Mouse (Mus musculus) heart, adult 18-20 months (tissue): Measurements from ENCODE around the gene Ankef1. TPM values are rescaled to one million over a fixed set of nuclear protein-coding genes. Genes with fewer than 3 reads are reported as not detected.
A peak's percentile ranks its signal among the peaks of the same experiment; 100 is the strongest.

ENCODE experiments used
- DNase-seq, 2 experiments: peaks; one replicate each; pipeline ENCODE4 v3.0.0; 2021 to 2022; ENCODE audit warnings: mixed read lengths in 1 of 2
- long read RNA-seq, 2 experiments: library from polyadenylated mRNA; stranded (forward); transcript quantifications; one replicate each; pipeline ENCODE4 v2.0.0; 2021
- total RNA-seq, 2 experiments: library from RNA; stranded (reverse); gene quantifications; 2 replicates each; pipeline ENCODE4 v1.2.3; 2021

The Ankef1 gene
- total RNA-seq: 1 to 10 TPM in 1 of 2 experiments, under 1 TPM in 1; 0.92 to 2.3 TPM
- long read RNA-seq, experiment 1: 0 reads
- long read RNA-seq, experiment 2: 0 reads

- no peak for DNase-seq
Observed at GRCm38 (mm10) chr2:136501651-136502050, at the start of gene Ankef1. Gene Ankef1 (plus strand): TSS chr2:136501910.

DNA sequence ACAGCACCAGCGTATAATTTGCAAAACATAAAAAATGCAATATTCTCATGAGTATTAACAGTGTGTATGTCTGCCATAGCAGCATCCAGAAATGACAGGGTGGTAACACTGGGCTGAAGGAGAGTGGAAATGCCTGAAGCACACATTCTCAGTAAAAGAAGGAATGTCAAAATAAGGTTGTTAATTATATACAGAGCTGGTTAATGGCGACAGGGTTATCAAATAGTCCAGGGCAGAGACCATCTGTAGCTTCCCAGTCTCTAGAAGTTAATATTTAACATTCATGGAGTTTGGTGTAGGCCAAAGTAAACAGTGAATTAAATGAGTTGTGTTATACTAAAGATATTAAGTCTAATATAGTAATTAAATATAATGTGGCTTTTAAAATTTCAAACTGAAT, 45.2 kb upstream of the Ankef1 start:
- no peak for DNase-seq

- DNase-seq: no peak
Observed at GRCm38 (mm10) chr2:136456875-136457274, 44.8 kb upstream of the Ankef1 start.

DNA sequence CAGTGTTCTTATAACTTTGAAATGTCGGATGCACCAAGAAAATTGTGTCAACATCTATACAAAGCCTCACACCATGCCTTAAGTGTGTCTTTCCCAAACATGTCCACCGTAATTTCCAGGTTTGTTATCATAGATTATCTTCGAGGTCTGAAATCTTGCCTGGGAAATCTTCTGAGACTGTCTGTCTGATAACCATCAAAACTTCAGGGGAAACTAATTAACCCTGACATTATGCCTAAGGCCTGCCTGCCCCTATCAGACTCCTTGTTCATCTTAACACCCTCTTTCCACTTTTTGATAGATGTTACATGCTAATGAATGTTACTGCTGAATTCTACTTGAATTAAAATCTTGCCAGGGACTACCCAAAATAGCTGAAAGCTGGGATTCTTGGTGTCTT, 24.1 kb upstream of the Ankef1 start:
- no peak for DNase-seq

GRCm38 (mm10) chr2:136482269-136482668, 19.4 kb upstream of the Ankef1 start:
- DNase-seq: no peak

GRCm38 (mm10) chr2:136483058-136483457, 18.7 kb upstream of the Ankef1 start:
- no peak for DNase-seq

GRCm38 (mm10) chr2:136484955-136485354, 16.8 kb upstream of the Ankef1 start:
- DNase-seq: no peak

GRCm38 (mm10) chr2:136485401-136485800, 16.3 kb upstream of the Ankef1 start:
- no peak for DNase-seq

- DNase-seq: peak; percentile 57 to 80
Observed at GRCm38 (mm10) chr2:136485815-136486619, 15.7 kb upstream of the Ankef1 start.

DNA sequence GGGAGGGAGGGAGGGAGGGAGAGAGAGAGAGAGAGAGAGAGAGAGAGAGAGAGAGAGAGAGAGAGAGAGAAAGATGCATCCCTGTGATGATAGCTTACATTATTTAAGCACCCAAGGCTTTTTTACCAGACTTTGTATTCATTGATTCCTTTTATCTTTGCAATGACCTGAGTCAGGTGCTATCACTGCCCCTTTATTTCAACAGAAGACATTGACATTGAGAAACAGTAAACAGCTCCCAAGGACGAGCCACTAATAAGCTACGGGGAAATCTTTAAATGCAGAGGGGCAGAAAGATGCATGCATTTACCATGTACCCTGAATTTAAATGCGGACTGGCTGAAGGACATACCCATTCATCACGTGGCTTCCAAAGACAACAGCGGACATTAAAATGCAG, 14.7 kb upstream of the Ankef1 start:
- DNase-seq: no peak

GRCm38 (mm10) chr2:136511073-136511472, 9.4 kb downstream of the Ankef1 start:
- DNase-seq: no peak

DNA sequence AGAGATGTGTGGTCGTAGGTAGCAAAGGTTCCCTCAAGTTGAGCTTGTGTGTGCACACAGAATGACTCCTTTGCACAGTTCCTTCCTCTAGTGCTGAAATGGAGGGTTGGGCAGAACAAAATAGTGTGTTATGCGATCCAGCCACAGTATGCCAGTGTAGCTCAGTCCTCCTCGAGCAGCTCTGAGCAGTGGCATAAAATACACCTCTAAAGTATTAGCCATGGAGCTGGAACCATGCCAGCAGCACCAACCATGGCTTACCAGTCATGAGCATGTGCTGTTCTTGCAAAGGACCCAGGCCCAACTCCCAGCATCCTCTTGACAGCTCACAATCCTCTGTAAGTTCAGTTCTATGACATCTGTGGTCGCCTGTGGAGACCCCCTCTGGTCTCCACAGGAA, 10.0 kb downstream of the Ankef1 start:
- no peak for DNase-seq

- no peak for DNase-seq
Observed at GRCm38 (mm10) chr2:136512802-136513201, 11.1 kb downstream of the Ankef1 start.

- no peak for DNase-seq
Observed at GRCm38 (mm10) chr2:136513806-136514205, 12.1 kb downstream of the Ankef1 start.

DNA sequence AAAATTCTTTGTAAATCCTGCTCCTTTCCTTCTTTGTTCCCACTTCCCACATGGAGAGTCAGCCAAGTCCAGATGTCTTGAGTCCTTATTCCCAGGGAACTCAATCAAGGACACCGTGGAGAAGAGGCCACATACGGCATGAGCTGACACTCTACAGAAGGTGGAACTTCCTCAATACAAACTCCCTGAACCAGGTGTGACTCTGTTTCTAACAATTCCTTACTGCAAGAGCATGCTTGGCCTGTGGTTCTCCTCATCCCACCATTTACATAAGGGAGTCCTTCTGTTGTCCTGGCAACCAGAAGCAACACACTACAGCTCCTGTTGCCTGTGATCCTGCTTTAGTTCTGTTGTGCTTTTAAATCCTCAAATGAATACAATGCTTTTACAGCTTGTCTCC, 13.8 kb downstream of the Ankef1 start:
- DNase-seq: no peak

DNA sequence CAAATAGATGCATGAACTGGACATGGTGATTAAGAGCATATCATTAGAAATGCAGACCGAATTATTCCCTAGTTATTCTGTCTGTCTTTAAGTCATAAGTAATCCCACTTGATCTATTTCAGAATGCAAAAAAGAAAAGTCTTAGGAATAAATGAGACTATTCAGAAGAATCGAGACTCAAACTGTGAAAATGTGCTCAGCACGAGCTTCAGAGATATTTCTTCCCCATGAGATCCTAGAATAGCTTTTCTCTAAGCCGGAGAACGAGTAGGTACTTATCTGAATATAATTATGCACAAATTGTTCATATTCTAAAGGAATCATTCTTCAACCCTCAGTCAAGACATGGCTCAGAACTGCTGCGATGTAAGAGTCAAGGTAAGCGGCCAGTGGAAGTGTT, 27.2 kb downstream of the Ankef1 start:
- DNase-seq: no peak

GRCm38 (mm10) chr2:136532033-136532432, 30.3 kb downstream of the Ankef1 start:
- peak; percentile 67 to 74 for DNase-seq

DNA sequence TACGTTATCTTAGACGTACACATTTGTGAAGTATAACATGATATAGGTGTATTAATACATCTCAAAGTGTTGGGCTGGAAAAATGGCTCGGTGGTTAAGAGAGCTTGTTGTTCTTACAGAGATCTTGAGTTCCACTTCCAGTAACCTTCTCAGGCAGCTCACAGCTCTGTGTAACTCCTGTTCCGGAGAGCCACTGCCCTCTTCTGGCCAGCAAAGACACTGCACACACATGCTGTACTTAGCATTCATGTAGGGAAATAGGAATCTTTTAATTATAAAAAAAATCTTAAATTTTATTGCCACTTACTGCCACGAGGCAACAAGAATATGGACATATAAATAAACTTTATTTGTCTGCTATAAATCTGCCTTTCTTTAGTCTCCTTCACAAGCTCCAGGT, 56.3 kb downstream of the Ankef1 start:
- DNase-seq: no peak

- DNase-seq: no peak
Observed at GRCm38 (mm10) chr2:136562336-136562735, 60.6 kb downstream of the Ankef1 start.

DNA sequence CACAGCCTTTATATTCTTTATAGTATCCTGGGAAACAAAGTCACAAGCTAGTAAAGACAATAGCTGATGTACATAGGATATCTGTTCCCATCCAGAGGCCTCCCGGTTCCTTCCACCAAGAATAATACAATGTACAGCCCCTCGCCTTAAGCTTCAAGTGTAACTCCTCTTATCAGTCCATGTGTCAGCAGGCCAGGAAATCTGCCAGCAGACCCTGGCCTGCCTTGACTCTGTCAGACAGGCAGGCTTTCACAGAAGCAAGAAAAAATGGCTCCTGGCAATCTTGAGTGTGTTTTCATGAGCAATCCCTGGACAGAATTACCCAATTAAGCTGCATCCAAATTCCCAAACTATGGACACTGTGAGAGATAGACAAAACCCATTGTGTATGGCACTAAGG, 69.1 kb downstream of the Ankef1 start:
- no peak for DNase-seq

GRCm38 (mm10) chr2:136582762-136583161, 81.1 kb downstream of the Ankef1 start:
- DNase-seq: no peak

- DNase-seq: no peak
Observed at GRCm38 (mm10) chr2:136588811-136589210, 87.1 kb downstream of the Ankef1 start.

DNA sequence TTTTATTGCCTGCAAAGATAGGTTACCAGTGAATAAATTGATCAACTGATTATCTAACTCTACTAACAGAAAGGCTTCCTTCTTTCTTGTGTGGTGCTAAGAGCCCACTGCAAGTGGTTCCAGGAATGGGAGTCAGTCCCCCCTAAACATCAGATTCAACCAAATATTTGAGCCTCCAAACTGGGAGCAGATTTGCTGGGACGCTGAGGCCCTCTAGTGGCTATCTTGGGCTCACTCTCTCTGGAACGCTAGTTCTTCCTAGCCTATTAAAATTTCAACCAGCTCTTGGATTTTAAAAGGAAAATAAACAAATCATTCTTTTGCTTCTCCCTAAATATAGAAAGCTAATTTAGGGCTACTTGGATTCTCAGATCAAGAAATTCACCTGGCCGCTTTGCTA, 94.7 kb downstream of the Ankef1 start:
- DNase-seq: peak; percentile 11 to 52

DNA sequence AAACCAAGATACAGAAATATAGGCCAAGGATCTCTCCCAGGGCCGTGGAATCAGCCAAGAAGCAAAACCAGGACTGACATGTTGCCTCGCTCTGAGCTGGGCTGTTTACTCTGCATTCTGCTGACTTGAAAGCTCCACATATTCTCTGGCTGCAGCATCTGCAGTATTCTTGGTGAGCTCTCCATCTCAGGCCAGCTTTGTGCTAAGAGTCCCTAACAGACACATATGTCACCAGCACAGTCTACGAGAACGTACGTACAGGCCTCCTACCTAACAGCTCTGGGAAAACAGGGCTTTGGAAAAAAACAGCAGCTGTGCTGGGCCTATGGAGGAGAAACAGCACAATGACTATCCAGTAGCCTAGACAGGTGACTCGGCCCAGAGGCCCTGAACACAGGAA, 97.0 kb downstream of the Ankef1 start:
- no peak for DNase-seq
